Mouse (Mus musculus) liver (tissue): ENCODE measurements at regions not wholly inside any gene's neighbourhood (a gene's known extent, or its start where the extent isn't known, plus 50 kb on each side); places are given as distances from the start of the nearest gene placed in this dataset.

ENCODE experiments used
- DNase-seq: peaks from one replicate; pipeline ENCODE4 v3.0.0-alpha.2; 2020; ENCODE audit warnings: mixed read lengths

DNA sequence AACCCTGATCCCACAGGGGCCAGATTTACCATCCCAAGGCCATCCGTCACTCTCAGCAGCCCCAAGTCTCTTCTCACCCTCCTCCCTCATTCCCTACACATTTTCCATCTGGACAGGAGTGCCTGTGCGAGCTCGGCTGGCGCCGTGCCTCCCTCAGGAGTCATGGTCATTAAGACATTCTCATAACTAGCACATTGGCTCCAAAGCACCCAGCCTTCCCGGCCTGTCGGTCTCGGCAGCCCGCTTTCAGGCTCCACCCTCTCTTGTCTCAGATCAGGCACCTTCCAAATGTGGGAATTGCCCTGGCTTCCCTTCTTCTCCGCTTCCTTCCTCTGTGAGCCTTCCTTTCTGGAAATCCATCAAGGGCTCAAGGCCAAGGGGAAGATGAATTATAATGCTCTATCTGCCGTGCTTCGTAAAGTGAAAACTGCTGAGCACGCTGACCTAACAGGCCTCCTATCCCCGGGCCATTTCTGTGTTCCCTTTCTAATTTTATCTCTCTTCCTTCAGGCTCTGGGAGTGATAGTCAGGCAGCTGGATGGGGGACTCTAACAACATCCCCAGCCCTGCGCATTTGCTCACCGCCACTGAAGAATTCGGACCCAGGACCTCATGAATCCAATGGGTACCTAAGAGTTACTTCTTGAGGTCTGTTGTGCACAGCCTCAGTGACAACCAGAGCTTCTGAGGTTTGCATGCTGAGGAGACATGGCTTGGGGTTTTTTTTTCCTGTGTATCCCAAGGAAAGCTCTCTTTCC lies 130.2 kb upstream of the Six2 start:
- peak; percentile 11 for DNase-seq

DNA sequence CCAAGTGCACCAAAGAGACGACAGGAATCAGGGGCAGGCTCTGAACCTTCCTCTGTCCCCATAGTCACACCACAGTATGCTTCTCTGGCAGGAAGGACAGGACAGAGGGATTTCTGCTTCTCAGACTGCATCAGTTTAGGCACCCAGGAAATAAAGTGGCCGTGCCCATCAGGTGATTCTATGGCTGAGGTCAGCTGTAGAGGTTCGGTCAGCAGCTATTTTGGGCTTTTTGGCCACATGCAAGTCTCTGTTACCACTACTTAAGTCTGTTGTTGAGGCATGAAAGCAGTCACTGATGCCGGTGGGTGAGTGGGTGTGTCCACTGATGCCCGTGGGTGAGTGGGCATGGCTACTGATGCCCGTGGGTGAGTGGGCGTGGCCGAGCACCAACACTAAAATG lies 128.4 kb upstream of the Six2 start:
- no peak for DNase-seq

DNA sequence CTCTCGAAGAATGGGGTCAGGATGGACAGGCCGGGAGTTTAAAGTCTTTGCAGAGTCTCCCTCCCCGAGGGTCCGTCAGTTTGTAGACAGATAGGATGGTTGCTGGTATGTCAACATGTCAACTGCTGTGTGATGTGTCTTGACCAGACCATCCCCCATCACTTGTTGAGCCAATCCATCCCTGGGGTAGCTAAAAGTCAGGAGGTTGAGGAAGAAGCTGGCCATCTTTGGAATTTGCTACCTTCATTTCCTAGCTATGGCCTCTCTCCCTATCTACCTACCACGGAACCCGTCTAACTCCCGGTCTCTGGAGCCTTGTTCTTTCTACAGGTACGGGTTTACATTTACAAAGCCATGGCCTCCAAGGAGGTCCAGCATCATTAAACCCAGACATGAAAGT lies 128.0 kb upstream of the Six2 start:
- DNase-seq, result no peak

DNA sequence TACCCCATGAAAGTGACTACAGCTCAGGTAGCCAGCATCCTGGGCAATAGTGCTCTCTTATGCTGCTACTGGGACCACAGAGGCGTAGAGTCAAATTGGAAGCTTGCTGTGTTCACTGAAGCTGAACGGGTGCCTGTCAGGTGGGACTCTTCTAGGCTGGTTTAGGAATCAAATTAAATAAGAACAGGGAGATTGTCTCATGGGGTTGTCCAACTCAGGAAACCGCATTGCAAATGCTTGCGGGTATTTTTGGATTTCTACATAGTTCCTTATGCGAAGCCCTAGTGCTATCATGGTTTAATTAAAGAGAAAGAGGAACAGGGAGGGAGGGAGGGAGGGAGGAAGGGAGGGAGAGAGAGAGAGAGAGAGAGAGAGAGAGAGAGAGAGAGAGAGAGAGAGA lies 120.5 kb upstream of the Six2 start:
- DNase-seq, result no peak

DNA sequence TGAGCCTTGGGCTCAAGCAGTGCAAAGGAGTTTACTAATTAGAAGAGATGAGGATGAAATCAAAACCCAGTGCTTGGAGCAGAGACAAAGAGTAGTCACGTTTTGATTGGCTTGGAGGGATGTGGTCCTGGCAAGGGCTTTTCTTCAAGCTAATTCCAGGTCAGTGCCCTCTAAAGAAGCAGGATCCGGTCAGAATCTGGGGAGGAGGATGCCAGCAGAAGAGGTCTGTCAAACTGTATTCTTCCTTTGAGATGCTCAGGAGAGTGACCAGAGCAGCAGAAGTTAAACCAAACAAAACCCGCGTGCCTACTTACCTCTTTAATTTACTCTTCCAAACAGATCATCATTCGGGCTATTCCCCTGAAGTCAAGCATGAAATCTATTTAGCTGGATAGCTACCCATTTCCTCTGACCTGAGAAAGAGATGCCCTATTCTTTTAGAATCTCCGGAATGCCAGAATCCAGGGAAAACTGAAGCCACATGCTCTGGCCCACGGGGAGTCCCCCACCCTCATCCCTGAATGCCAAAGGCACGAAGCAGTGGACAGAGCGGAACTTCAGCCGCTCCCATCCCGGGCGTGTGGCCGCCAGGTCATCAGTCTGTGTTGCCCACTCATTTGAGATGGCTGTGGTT lies 117.8 kb upstream of the Six2 start:
- no peak for DNase-seq

DNA sequence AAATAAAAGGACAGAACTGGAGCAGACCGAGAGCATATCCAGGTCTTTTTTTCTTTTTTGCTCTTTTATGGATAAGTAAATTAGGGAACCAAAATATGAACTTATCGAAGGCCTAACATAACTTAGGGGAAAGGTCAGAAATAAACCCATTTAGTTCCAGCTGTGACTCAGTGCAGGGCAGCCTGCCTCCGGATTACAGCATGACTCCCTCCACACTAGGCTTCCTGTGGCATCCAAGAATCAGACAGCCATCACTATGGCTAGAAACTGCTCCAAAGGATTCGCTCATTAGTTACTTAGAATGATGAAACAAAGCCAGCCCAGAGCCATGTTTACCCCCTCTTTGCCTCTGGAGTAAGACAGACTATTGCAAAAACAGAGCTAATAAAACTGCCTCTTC lies 116.6 kb upstream of the Six2 start:
- DNase-seq, result no peak

DNA sequence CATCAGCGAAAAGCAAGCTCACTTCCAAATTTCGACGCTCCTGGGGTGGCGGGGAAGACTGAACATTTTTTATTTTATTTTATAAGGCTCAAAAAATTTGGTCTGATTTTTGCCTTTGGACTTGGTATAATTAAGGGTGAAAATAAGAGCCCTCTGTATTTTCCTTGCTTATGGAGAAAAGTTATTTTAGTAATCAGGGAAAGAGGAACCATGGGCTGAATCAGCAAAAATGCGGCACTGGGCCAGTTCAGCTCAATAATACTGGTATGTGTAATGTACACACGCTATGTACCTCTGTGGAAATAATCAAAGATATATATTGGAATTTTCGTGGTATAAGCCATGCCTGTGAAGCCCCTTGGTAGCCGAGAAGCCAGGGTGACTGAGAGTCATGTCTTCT lies 113.7 kb upstream of the Six2 start:
- no peak for DNase-seq

DNA sequence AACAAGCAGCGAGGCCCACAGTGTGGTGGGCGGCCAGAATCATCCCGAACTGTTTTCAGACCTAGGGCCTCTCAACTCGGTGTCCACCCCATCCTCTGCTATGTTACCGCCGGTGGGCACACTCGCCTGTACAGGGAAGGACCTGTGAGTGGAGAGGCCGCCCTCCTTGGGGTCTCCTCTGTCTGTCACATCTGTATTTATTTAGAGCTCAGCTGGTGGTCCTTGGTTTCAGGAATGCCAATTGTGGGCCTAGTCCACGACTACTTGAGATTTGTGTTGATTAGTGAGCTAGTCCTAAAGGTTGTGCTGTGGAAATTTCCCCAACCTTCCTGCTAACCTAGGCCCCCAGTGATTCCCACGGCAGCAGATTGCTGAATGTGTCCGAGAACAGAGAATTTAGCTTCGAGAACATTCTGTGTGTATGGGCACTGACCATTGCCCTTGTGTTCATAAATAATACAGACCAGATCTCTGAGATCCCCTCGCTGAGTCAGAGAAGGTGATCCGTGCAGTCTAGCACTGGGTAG lies 113.1 kb upstream of the Six2 start:
- no peak for DNase-seq

DNA sequence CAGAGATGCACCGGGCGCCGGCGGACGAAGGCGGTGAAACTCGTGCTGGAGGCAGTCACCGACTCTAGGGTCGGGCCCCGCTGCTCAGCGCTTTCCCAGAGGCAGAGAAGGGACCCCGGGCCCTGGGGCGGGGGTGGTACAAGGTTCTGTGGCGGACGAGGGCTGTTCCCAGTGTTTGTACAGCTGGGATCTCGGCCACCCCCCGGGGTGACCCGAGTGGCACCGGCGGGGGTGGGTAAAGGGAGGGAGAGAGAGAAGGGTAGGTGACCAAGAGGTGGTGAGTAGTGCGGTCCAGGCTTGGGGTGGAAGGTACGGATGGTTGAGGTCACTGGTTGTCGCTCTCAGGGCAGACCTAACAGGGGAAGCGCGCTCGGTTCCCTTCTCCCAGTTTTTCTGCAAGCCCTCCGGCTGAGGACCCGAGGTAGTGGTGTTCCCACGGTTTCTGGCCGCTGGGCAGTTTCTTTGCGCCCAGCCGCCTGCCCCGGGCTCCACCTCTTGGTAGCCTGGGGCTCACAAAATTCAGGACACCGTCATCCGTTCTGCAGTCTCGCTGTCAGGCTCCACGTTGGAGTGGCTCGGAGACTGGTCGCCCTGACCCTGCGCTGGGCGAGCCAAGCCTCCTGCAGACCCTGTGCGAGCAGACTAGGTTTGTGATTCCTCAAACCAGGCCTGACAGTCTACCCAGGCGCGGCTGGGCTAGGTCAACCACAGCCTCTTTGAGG lies 112.4 kb upstream of the Six2 start:
- no peak for DNase-seq

DNA sequence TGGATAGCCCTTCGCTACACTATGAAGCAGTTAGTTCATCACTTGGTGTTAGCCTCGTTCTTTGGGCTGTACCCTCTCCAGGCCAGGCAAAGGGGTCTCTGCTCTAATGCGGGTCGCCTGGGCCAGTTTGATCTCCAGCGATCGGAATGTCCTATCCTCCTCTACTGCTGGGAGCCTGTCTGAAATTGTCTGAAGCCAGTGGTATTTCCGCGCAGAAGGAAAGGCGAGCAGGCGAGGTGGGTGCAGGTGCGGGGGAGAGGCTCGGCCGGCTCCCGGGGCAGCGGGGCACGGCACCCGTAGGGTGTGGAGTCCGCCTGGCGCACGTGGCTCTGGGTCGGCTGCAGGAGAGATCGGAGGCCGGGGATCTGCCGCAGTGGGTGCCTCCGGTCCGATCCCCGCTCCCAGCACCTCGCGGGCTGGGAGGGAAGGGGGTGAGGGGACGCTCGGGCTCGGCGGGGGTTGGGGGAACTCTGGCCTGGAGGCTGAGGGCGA lies 111.8 kb upstream of the Six2 start:
- DNase-seq, result no peak

DNA sequence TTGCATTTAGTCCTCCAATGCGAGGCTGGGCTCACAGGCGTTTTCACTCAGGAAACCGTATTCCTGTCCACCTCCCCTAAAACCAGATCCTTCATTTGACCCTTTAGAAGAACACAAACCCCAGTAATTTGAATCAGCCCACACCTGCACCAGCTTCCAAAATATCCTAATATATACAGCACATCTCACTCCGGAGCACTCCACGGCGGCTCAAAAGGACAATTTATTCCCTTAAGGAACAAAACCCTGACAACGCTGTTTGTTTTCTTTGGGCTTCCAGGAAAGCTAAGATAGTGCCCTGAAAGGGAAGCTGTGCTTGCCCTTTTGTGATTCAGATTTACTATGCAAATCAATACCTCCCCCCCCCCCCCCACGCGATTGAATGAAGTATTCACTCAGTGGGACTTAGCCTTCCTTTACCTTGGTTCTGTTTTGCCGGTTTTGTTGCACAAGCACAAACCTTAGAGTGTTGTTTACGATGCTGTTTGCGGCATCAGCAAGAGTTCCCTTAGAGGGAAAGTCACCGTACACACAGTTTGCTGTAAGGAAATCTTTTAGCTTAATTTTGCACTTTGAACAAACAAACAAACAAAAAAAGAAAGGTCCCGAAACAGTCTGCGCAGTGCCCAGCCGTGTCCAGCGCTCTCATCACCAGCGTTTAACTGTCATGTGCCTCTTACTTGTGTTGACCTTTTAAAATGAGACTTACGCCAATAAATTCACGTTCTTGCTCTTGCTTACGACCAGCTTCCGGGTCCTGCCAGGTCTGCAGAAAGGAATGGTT lies 111.2 kb upstream of the Six2 start:
- DNase-seq, result no peak

DNA sequence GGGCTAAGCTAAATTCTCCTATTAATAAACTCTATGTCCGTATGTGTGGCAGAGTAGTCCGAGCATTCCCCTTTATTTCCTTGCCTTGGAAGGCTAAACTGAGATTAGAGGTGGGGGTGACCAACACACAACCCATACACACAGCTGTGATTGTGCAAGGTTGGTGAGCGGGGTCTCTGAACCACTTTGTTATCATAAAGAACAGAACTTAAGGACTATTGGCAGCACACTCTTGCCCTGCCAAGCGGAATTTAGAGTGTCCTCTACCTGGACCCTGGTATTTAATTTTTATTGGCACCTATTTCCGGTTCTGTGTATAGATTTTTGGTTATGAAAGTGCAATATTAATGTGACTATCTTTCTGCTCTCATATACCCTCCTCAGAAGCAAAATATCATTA lies 109.7 kb upstream of the Six2 start:
- DNase-seq, result no peak

DNA sequence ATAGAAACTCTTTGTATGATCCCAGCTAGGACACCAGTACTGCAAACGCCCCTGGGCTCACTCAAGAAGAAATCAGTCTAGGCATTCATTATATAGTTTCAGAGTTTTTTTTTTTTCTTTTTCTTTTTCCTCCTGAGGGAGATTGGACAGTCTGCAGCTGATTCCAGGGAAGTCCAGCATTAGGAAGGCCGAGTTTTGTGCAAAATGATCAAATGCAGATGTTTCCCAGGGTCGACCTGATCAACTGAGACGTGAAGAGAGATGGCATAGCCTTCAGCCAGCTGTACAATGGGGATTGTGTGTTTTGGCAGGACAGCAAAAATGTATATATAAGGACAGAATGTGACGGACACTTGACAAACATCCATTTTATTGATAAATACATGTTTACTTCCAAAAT lies 107.7 kb upstream of the Six2 start:
- no peak for DNase-seq

DNA sequence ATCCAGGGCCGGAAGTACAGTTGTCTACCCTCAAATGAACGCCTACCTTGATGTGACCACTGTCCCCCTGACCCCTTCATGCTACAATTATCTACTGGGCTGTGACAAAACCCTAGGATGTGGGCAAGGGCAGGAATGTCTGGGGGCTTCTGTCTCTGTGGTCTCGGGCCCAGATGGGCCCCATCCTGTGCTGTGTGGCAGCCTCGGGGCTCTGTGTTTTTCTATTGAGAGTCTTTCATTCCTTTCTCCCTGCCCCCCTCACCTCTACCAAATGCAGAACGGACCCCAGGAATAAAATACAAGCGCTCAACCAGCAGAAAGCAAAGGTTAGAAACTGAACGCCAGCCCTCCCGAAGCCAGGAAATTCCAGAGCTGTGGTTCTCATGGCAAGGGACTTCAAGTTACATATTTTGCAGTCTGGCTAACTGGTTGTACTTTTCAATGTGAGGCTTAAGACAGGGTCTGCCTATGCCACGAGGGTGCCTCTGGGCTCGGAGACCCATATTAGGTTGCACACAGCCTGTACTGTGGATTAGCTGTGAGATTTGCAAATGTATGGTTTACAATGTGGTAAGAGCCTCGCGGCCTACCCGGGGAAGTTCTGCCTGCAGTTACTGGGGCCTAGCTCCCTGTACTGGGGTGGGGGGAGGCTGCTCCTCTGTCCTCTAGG lies 97.7 kb upstream of the Six2 start:
- DNase-seq, result no peak

DNA sequence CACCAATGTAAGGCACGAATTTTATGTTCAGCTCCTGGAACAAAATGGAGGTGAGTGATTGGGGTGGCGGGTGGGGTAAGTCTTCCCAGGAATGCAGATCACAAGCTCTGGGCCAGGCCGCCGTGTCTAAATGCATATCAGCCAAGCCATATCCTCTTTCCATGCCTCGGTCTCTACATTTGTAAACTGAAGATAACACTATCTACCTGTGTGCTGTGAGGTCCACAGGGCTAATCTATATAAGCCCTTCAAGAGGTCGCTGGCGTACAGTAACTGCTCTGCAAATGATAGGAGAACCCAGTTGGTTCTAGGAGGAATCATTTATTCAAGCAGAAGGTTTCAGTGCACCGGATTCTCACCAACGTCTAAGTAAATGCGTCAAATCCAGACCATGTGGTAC lies 92.4 kb upstream of the Six2 start:
- DNase-seq, result no peak

DNA sequence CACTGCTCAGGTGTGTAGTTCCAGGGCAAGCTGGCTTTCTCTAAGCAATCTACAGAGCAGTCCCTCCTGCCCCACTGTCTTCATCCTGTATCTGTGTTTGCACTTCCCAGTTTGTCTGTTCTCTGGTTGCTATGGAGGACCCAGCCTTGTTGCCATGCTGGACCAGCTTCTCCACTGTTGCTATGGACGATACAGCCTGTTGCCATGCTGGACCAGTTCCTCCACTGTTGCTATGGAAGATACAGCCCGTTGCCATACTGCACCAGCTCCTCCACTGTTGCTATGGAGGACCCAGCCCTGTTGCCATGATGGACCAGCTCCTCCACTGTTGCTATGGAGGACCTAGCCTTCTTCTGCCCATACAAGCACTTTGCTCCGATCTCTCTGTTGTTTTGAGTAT lies 88.8 kb upstream of the Six2 start:
- no peak for DNase-seq

DNA sequence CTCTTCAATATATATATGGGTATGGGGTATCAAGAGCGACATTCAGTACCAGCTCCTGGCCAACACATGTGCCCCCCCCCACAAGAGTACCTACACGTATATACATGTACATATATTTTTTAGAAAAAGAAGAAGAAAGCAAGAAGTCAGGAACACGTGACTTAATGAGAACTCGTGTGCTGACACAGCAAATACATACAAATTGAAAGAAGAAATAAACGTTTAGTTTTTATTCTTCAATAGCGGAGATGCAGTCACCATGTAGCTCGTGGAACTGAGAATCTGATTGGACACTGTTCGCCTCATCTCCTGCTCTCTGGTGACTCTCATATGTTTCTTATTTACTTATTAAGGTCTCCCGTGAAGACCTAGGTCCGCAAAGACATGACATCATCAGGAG lies 80.3 kb upstream of the Six2 start:
- no peak for DNase-seq

DNA sequence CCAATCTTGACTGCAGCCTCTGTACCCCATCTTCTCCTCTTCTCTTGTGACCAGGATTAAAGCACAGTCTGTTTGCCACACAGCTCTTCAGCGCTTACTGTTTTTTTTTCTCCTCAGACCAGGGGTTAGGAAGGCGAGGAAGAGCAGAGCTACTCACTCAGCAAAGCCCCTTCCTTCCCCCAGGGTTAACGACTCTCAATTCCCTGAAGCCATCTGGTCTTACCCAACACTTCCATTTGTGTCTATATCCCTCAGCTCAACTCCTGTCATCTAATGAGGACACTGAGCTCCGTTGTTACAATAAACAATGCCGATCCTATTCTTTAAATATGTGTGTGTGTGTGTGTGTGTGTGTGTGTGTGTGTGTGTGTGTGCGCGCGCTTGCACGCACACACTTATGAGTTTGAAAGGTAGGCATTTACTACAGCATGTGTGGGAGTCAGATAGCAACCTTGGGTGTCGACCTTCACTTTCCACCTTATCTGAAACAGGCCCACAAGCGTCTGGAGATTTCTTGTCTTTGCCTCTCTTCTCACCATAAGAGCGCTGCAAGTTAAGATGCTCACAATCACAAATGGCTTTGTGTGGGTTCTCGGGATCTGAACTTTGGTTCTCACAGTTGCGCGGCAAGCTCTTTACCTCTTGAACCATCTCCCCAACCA lies 79.3 kb upstream of the Six2 start:
- DNase-seq, result no peak

DNA sequence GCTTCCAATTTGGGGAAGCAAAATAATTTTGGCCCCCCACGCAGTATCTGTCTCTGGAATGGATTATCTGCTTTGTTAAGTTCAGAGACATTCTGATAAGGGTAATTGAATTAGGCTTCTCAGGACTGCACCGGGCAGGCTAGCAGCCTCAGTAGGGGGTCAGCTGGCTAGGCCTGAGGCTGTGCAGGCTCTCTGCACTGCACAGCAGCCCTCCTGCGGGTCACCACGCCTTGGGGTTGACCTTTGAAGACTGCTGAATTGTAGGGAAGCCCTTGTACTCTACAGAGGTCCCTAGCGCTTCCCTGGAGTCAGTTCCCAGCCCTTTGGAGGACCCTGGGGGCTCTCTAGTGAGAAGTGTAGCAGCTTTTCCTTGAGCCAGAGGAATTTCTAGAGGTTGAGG lies 78.5 kb upstream of the Six2 start:
- no peak for DNase-seq

DNA sequence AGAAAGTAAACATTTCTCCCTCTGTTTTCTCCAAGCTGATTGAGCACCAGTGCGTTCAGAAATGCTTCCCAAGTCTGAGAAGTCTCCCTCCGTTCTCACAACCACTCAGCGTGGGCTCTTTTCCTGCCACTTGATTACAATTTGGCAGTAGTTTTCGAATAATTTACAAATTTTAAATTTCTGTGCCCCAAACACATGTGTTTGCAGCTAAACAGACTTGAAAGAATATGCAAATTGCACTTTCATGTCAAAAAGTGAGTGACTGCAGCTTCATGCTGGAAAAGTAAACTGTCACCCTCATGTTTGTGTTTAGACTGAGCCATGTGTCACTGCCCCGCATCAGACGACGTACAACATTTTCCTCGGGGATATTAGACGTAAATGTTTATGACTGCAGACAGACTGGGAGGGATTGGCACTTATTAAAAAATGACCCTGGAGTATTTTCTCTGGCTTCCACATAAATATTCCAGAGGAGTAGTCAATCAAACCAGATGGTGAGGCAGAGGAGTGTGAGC lies 70.6 kb upstream of the Six2 start:
- DNase-seq, result no peak

DNA sequence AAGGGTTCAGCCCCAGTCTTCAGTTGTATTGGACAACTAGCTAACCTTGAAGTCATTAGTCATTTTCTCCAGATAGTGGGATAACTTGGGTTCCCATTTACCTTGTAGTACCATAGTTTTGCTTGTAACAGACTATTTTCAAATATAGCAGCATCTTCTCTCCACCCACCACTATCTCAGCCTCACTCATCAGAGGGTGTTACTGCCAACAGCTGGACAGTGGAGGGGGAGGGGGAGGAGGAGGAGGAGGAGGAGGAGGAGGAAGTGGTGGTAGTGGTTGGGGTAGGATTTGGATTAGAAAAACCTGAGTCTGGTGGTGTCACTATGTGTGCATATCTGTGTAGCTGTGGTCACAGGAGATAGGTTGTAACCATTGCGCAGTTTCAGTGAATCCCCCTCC lies 69.6 kb upstream of the Six2 start:
- no peak for DNase-seq

DNA sequence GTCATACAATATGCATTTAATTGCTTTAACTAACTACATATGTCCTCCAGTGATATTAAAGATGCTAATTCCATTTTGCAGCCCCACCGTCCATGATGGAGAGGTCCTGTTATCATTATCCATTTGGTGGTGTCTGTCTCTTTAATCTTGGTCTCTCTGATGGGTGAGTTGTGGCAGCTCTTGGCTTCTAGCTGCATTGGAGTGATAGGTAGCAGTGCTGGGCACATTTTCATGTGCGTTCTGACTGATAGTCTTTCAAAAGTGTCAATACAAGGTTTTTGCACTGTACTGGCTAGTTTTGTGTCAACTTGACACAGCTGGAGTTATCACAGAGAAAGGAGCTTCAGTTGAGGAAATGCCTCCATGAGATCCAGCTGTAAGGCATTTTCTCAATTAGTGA lies 67.5 kb upstream of the Six2 start:
- DNase-seq, result no peak
